Mouse (Mus musculus) lung, postnatal 0 days (tissue): ENCODE data around the gene Map3k6. TPM values are rescaled to one million over a fixed set of nuclear protein-coding genes. Genes with fewer than 3 reads are reported as not detected.

Experiments used
- ATAC-seq: fragments of 200-750 bp; cut with Nextera tagmentation; 2 replicates; pipeline ENCODE4 v1.8.0; 2017; ENCODE audit warnings: moderate library complexity
- DNase-seq: peaks from one replicate; pipeline ENCODE4 v3.0.0-alpha.2; 2016; ENCODE audit warnings: low spot score
- H3K27ac ChIP-seq: fragments of 300-500 bp; sonication (generic); 2 replicates; pipeline ENCODE4 v1.5.1; 2014; ENCODE audit warnings: antibody characterized with exemption, mild to moderate bottlenecking, low read length, mixed read lengths
- H3K27me3 ChIP-seq: fragments of 300-500 bp; sonication (generic); replicated peaks from 2 replicates; pipeline ENCODE4 v1.6.1; 2014; ENCODE audit warnings: low read length, mixed read lengths; ENCODE audit not compliant: insufficient read depth
- H3K36me3 ChIP-seq: fragments of 300-500 bp; sonication (generic); 2 replicates; pipeline ENCODE4 v1.6.1; 2014; ENCODE audit warnings: low read length, mixed read lengths; ENCODE audit not compliant: insufficient read depth
- H3K4me1 ChIP-seq: fragments of 300-500 bp; sonication (generic); 2 replicates; pipeline ENCODE4 v1.6.1; 2014; ENCODE audit warnings: antibody characterized with exemption, low read depth, low read length, mixed read lengths; ENCODE audit not compliant: insufficient read depth
- H3K4me2 ChIP-seq: fragments of 300-500 bp; sonication (generic); replicated peaks from 2 replicates; pipeline ENCODE4 v1.6.1; 2014; ENCODE audit warnings: low read depth, mild to moderate bottlenecking, low read length, moderate library complexity, mixed read lengths
- H3K4me3 ChIP-seq: fragments of 300-500 bp; sonication (generic); 2 replicates; pipeline ENCODE4 v1.5.1; 2014; ENCODE audit warnings: low read depth, low read length
- H3K9ac ChIP-seq: fragments of 300-500 bp; sonication (generic); replicated peaks from 2 replicates; pipeline ENCODE4 v1.6.1; 2014; ENCODE audit warnings: low read depth, mild to moderate bottlenecking
- H3K9me3 ChIP-seq: fragments of 300-500 bp; sonication (generic); 2 replicates; pipeline ENCODE4 v1.6.1; 2016; ENCODE audit warnings: low read length, mixed read lengths
- CTCF ChIP-seq: IDR thresholded peaks from 2 replicates; pipeline ENCODE4 v1.5.1; 2016; ENCODE audit warnings: antibody characterized with exemption, mild to moderate bottlenecking
- EP300 ChIP-seq: IDR thresholded peaks from 2 replicates; pipeline ENCODE4 v1.6.1; 2016; ENCODE audit warnings: antibody characterized with exemption, mild to moderate bottlenecking, control low read depth
- WGBS: fragments of 180-500 bp; shearing (Covaris S2); extraction: QIAGEN DNeasy Blood & Tissue Kit; methylation state at CpG from one replicate; pipeline ENCODE4 v1.1.7; 2014; 5-methylcytosine and 5-hydroxymethylcytosine counted together
- polyA plus RNA-seq: library from polyadenylated mRNA; unstranded; fragments of >200 nt; fragmentation: Nextera tagmentation; extraction: Ambion mirVana; gene quantifications from 2 replicates; pipeline ENCODE4 v1.2.1, GENCODE M21; 2015

Gene Map3k6
- polyA plus RNA-seq, 1 experiment from 2014 or later: 18.7 TPM

DNA sequence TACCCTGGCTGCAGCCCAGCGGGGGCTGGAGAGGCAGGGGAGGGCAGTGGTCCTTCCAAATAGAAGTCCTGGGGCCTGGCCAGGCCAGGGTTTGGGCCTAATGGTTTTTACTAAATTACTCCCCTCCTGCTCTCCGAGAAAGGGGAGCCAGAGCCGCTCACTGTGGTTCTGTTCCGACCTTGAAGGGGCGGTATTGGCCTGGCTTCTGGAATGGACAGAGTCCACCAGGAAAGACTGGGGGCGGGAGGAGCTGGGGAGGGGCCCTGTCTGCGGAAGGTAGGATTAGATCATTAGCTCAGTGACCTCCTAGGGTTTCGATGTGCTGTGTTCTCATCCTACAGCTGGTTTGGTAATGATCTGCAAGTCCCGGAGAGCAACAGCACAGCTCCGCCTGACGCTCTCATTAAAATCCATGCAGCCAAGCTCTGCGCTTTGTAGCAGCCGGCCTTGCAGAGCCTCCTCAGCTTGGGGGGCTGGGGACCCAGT, 42.8 kb upstream of the Map3k6 start:
- H3K4me1 ChIP-seq: peaks cover 16% of the 10 kb centered on the region
- peaks cover 31% of the 10 kb centered on the region for H3K36me3 ChIP-seq
- peak; percentile 62 for DNase-seq
- H3K4me2 ChIP-seq: no peak overlapping the region
- no peaks in the 10 kb centered on the region for H3K9me3 ChIP-seq
- H3K9ac ChIP-seq: no peak overlapping the region
- 47% methylated on average over 13 of the region's 13 CpGs for WGBS
- H3K27ac ChIP-seq: peak overlapping the region; percentile 62; the same call in 1 of the 2 replicates
- H3K27me3 ChIP-seq: no peaks in the 10 kb centered on the region
- ATAC-seq: no peak
- no peak overlapping the region for H3K4me3 ChIP-seq
- TF ChIP-seq EP300 (no peak), CTCF (no peak)

DNA sequence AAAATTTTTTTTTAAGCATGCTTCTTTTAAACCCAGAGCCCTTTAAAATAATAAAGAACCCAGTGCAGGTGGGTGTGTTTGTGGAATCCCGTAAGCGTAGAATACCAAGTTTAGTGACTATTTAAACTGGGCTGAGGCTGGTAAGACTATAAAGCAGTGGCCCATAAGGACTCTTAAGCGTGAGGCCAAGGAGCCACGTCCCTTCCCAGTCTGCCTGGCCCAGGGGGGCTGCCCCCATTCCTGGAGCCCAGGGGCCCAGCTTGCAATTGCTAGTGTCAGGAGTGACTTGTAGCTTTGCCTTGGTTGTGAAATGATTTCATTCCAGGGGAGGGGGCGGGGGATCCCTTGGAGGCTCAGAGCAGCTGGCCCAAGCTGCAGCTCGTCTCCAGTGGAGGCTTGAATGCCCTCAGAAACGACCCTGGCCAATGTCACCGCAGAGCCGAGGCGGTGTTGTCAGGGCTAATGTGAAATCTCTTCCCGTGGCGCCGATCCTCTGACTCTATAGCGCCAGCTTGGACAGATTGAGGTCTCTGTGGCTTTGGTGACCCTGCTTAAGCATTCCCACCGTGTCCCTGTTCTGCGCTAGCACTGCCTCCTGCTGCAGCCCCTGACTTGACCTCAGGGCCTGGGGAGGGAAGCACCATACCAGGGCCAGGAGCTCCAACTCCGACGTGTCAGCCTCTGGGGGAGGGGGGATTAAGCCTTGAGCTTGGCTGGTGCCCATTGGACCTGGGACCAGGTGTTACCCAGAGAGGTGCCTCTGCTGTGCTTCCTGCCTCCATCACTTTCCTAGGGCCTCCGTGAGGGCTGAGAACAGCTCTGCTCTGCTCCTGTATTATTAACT, 42.1 kb upstream of the Map3k6 start:
- no peak overlapping the region for H3K4me3 ChIP-seq
- H3K27me3 ChIP-seq: no peaks in the 10 kb centered on the region
- 32% methylated on average over 19 of the region's 19 CpGs for WGBS
- H3K36me3 ChIP-seq: peaks cover 28% of the 10 kb centered on the region
- H3K4me2 ChIP-seq: 0 out of 2 replicates have a peak overlapping the region, but pooled peaks have one; percentile 8
- ATAC-seq (peak; percentile 36), DNase-seq (peak; percentile 78)
- no peaks in the 10 kb centered on the region for H3K9me3 ChIP-seq
- no peak overlapping the region for H3K9ac ChIP-seq
- peak overlapping the region; percentile 57 for H3K27ac ChIP-seq
- TF ChIP-seq CTCF: peak; percentile 26
- no peak for TF ChIP-seq EP300
- H3K4me1 ChIP-seq: peaks cover 16% of the 10 kb centered on the region

DNA sequence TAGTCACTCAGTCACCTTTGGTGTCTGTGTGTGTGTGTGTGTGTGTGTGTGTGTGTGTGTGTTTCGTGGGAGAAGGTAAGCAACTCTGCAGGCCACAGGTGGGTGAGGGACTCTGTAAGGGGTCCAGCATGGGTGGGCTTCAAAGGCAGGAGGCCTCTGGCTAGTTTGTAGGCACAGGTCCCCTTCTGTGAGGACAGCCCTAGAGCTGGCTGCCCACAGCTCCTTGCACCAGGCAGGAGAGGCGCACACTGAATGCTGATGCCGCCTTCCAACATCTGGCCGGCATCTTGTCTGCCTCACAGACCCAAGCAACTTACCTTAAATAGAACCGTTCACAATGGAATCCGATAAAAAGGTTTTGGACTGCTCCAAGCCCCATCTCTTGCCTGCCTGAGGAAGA, 40.9 kb upstream of the Map3k6 start:
- Histone ChIP-seq H3K27me3 (no peaks in the 10 kb centered on the region), H3K4me3 (no peak overlapping the region), H3K4me2 (no peak overlapping the region), H3K9me3 (no peaks in the 10 kb centered on the region), H3K4me1 (peaks cover 16% of the 10 kb centered on the region), H3K36me3 (peaks cover 16% of the 10 kb centered on the region), H3K9ac (no peak overlapping the region), H3K27ac (peak overlapping the region; percentile 60; the same call in 1 of the 2 replicates)
- TF ChIP-seq CTCF (no peak), EP300 (no peak)
- no peak for DNase-seq
- ATAC-seq: no peak
- WGBS: 61% methylated on average over 6 of the region's 6 CpGs

DNA sequence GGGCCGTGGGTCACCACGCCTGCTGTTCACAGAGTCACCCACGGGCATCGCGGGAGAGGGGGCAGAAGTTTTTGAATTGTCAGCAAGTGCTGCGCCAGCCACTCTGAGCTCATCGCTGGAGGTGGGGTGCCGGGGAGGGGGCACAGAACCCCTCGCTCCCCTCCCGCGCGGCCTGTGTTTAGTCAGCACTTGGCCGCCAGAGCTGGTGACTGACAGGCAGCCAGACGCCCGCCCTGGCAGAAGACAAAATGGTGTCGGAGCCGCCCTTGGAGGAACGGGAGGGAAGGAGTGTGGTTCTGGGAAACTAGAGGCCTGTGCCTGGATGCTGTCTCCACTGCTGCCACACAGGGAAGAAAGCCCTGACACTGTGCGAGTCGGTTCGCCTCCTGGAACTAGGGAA, 40.3 kb upstream of the Map3k6 start:
- WGBS: 37% methylated on average over 21 of the region's 21 CpGs
- Histone ChIP-seq H3K27ac (peak overlapping the region; percentile 60), H3K4me1 (peaks cover 16% of the 10 kb centered on the region), H3K4me3 (no peak overlapping the region), H3K36me3 (peaks cover 10% of the 10 kb centered on the region), H3K9ac (no peak overlapping the region), H3K4me2 (peak overlapping the region; percentile 3; the same call in 1 of the 2 replicates), H3K27me3 (no peaks in the 10 kb centered on the region), H3K9me3 (no peaks in the 10 kb centered on the region)
- ATAC-seq (peak; percentile 37), DNase-seq (peak; percentile 65)
- TF ChIP-seq CTCF (no peak), EP300 (no peak)

DNA sequence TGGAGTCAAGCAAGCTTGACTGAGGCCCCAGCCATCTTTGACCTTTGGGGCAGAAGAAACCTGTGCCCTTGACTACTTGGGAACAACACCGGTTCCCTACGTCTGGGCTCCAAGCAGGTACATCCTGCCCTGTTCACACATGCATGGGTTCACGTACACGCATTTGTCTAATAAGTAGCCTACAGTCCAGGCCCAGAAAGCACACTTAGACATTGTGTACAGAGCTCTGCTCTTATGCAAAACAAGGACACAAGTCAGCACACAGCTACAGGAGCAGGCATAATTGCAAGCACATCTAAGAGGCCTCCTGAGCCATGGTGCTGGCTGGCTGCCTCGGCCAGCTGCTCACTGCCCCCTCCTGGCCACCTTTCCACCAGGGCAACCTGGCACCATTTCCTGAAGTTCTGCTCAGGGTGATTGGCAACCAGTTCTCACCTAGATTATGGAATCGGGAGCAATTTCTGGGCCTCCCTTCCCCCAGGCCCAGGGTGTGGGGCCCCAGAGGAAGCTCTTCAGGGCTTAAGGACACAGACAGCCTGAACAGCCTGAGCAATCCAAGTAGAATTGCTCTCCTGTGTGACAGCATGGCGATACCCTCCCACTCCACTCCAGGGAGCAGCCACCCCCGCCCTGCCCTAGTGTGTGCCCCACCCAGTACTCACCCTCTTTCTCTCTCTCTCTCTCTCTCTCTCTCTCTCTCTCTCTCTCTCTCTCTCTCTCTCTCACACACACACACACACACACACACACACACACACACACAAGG, 39.4 kb upstream of the Map3k6 start:
- ATAC-seq (peak; percentile 66), DNase-seq (peak; percentile 88)
- 58% methylated on average over 8 of the region's 8 CpGs for WGBS
- Histone ChIP-seq H3K4me2 (no peak overlapping the region), H3K27ac (peak overlapping the region; percentile 60; the same call in 1 of the 2 replicates), H3K9me3 (no peaks in the 10 kb centered on the region), H3K9ac (no peak overlapping the region), H3K27me3 (no peaks in the 10 kb centered on the region), H3K4me1 (peaks cover 16% of the 10 kb centered on the region), H3K4me3 (no peak overlapping the region), H3K36me3 (peaks cover 3% of the 10 kb centered on the region; the same call in 1 of the 2 replicates)
- TF ChIP-seq CTCF (peak; percentile 85), EP300 (no peak)

DNA sequence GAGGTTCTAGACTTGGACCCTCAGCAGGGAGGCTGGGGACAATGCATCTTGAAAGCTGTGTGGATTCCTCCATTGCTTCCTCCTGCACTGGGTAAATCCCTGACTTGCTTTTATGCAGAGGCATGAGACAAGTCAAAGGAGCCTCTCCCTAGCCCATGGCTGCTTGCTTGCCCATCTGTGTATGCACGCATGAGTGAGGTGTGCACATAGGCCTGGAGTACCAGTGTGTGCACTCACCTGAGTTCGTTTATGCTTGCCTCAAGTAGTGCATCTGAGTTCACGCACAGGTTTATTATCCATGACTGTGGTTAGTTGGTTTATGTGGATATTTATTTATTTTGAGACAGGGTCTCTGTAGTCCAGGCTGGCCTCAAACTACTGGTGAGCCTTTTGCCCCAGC, 38.4 kb upstream of the Map3k6 start:
- no peak for DNase-seq
- peaks cover 16% of the 10 kb centered on the region for H3K4me1 ChIP-seq
- 90% methylated on average over 3 of the region's 3 CpGs for WGBS

More for the DNA sequence above, 38.4 kb upstream of the Map3k6 start:
- ATAC-seq: no peak
- H3K9me3 ChIP-seq: no peaks in the 10 kb centered on the region
- no peak overlapping the region for H3K9ac ChIP-seq
- TF ChIP-seq CTCF (no peak), EP300 (no peak)
- no peaks in the 10 kb centered on the region for H3K36me3 ChIP-seq
- H3K27me3 ChIP-seq: no peaks in the 10 kb centered on the region
- no peak overlapping the region for H3K4me3 ChIP-seq
- H3K27ac ChIP-seq: no peak overlapping the region
- H3K4me2 ChIP-seq: no peak overlapping the region
